Mouse (Mus musculus) cerebellum, postnatal 10 days (tissue): ENCODE measurements around the gene Scmh1.
A peak's percentile ranks its signal among the peaks of the same experiment; 100 is the strongest.

ENCODE experiments used
- DNase-seq, 2 experiments: peaks; one replicate each; pipeline ENCODE4 v3.0.0; 2021; ENCODE audit warnings: mixed read lengths in 2 of 2

Gene Scmh1

DNA sequence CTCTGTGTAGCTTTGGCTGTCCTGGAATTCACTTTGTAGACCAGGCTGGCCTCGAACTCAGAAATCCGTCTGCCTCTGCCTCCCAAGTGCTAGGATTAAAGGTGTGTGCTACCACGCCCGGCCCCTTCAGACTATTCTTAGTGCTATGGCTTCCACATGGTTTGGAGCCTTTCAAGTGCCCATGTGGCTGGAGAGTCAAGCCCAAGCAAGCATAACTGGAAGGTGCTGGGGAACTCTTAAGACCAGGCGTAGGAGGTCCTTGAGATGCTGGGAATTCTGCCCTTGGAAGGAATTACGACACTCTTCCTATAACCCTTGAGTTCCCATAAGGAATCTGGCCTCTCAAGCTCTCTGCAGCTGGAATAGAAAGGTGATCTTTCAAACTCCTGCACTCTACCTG is 151.5 kb downstream of the Scmh1 start:
- DNase-seq: no peak

DNA sequence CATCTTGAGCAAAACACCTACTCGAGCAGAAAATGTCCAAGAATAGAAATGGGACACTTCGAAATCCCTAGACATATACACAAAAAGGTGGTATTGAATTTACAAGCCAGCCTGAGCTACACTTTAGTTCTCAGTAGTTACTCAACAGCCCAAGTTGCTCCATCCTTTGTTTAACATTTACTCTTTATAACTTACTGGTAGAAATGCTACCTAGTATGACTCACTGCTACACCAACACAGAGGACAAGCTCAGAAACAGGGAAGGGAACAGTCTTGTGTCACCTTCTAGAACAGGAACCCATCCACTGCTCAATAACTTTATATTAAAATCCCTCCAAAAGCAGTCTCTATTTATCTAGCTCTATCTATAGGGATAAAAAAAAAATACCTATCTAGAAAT is 160.6 kb downstream of the Scmh1 start:
- no peak for DNase-seq

DNA sequence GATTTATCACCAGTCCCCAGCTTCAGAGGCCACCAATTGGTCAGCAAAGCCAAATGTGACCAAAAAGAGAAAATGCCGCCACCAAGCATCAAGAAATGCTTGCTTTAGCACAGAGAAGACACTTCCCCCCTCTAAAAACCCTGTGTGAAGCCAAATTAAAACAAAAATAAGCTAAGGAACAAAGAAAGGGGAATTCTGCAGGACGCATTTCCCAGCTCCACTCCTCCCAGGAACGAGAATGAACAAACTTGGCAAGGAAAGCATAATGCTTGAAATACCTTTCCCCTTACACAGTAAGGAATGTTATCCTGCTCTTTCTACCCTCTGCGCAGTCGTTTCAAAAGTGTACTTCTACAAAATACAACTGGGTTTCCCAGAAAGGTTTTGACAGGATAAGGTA is 162.9 kb downstream of the Scmh1 start:
- no peak for DNase-seq

DNA sequence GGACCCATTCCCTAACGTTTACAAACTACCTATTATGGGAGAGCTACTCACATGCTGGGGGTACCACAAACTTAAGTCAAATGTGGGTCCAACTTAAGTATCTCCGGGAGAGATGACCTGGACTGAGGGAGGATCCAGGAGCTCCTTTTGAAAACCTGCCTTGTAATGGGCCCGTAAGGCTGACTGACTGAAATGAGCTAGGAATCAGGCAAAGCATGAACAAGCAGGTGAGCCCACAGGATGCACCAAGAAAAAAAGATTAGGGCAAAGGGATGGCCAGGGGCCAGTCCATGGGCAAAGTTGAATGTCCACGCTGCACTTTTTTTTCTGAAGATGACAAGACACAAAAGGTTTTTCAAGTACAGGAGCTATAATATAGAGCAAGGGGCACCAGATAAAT is 163.9 kb downstream of the Scmh1 start:
- peak in 1 of 2 experiments; percentile 16 for DNase-seq

DNA sequence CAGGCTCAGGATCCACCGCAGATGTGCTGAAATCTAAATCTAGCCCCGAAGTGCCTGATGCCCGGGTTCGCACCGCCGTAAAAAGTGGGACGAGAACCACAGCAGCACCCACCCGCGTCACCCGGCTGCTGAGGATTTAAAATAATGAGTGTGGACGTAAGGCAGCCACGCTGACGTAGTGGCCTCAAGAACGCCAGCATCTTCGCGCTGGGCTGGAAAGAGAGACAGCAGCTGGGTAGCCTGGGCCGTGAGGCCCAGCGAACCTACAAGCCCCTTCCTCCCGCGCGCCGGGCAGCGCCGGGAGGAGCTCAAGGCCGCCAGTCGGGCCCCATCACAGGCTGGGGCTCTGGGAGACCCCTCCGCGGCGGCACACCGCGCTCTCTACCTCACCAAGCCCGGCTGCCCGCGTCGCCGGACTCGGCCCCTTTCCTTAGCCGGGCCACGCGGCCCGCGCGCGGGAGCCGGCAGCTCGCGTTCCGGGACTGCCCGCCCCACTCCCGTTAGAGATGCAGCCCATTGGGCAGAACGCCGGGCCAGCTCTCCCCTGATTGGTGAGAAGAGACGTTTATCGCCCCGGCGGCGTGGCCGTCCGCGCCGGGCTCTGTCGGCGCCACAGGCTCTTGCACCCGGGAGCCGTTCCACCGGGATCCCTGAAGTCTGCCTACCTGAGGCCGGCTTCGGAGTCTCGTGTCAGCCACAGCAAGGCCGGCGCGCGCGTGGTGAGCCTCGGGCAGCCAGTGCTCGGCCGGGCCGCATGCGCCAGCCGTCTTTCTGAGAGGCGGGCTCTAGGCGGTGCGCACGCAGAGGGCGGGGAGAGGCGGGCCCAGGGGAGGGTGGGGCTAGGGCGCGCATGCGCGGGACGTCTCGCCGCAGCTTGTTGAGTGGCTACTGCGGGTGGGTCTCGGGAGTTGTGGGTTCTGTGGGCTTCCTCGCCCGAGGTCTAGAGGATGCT is 164.7 kb downstream of the Scmh1 start, which contains the start of gene Ctps:
Ctps (minus strand) TSS at position 791 of the 952 bp plus-strand sequence.
- peak; percentile 98 to 99 for DNase-seq

DNA sequence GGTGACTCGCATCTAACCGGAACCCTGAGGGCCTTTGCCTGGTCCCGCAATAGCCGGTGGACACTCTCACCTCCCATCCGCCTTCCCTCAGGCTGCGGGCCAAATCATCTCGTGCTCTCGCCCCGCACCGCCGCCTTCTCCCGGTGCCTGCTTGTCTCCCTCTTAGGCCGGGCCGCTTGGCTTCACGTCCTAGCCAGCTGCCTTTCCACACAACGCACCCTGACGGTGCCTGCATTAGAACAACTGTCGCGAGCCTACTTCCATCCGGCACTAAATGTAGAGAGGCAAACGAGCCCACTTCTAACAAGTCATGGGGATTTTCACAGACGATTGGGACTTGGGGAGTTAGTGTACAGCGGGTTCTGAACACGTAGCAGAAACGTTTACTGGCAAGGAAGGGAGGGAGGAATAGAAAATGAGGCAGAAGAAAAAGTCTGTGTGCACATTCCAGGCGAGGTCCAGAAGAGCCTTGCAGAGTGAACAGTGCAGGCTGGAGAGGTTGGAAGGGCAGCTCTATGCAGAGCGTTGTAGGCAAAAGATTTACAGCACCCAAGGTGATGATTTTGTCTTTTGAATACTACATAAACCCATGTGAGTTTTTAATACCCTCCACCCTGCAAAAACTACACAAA is 165.5 kb downstream of the Scmh1 start:
- no peak for DNase-seq

DNA sequence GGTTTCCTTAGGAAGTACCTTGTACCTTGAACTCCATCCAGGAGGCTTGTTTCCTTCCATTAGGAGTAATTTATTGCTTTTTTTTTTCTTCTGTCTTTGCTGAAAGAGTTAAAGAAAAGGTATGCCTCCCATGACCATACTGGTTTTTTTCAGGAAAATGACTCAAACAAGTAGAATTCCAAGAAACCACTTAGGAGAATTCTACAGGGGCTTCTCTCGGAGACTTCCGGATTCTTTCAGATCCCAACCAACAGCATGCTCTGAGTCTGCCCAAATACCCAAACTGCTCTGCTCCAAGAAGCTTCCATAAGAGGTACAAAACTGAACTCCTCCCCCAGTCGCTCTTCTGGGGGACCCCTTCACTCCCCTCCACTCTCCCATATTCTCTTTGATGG is 166.0 kb downstream of the Scmh1 start:
- DNase-seq: no peak

DNA sequence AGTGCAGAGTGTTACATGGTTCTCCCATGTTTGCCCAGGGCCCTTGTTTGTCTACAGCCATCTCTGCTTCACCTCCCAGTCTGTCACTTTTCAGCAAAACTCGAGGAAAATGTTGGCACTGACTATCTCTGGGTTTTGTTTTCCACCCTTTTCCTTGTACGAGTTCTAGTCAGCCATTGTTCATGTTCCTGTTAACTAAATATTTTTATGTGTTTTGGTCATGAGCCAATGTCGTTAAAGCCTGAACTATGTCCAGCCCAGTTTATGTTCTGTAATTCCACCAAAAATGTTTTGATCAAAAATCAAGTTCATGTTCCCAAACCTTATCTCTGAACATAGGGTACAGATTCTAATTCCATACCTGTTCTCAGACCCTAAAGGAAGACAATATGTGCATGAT is 166.6 kb downstream of the Scmh1 start:
- DNase-seq: no peak
